Mouse (Mus musculus): ENCODE results near the gene Ptrh1. TPM values are rescaled to one million over a fixed set of nuclear protein-coding genes. Genes with fewer than 3 reads are reported as not detected.

Gene Ptrh1
- 1 to 10 TPM; 2.0 to 2.1 TPM for total RNA-seq (2021)
- long read RNA-seq, experiment 1, partial matches to known transcripts: 0 of 1 reads
- long read RNA-seq, experiment 1, other reads (novel, unspliced or antisense): 1 of 1 reads
- long read RNA-seq, experiment 2, partial matches to known transcripts: 0 of 3 reads
- long read RNA-seq, experiment 2, other reads (novel, unspliced or antisense): 2 of 3 reads

DNA sequence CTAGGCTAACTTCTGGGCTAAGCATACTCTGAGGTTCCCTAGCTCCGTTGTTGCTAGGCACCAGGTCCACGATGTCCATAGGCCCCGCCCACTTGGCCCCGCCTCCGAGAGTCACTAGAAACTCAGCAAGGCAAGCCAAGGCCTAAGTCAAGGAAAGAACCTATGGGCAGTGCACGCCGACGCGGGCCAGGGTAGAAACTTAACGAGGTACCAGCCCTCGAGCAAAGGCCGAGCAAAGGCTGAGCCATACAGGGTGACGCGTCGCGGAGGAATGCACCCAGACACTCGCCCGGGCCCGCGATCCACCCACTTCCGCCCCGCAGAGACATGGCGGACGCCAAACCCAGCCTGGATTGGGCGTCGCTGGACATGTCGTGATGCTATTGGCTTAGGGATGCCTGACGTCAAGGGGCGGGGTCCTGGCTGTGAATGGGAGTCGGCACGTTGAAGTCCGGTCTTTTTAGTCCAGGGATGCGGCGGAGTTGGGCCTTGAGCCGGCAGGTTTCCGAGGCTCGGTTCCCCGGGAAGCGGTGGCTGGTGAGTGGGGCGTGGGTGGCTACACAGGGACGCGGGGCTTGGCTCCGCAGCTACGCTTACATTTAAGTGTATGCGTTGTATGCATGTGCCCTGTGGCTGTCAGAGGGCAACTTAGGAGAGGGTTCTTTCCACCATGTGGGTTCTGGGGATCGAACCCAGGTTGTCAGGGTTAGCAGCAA, at the start of gene Ptrh1, which contains the start of gene Ttc16:
Gene Ptrh1, plus strand, starts transcription at position 428 of the 716 bp plus-strand sequence.
Gene Ttc16, minus strand, starts transcription at position 275 of the 716 bp plus-strand sequence.
- intact Hi-C loops (cut with DNase I): no loop called here
- DNase-seq: peak; percentile 97 to 98

- intact Hi-C loops (cut with DNase I): no loop called here
- peak; percentile 91 to 93 for DNase-seq
Measured at GRCm38 (mm10) chr2:32727435-32727834, 48.2 kb upstream of the Ptrh1 start.

GRCm38 (mm10) chr2:32728463-32728862, 47.1 kb upstream of the Ptrh1 start:
- peak in 1 of 2 experiments; percentile 47 for DNase-seq
- intact Hi-C loops (cut with DNase I): no loop called here

DNA sequence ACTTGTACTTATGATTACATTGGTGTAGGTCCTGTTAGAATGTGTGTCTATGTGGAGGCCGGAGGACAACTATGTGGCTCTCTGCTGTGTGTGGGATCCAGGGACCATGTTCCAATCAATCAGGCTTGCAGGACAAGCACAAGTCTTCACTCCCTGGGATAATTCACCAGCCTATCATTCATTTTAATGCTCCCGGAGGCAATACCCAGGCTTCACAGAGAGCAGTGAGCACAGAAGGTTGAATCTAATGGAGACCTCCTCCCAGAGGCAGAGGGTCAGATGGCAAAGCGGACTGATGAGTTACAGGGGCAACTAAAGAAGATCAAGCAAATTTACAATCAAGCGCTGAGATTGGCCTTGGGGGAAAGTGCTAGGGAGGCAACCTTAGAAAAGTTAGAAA, 46.0 kb upstream of the Ptrh1 start:
- intact Hi-C loops (cut with DNase I): no loop called here
- DNase-seq: no peak

DNA sequence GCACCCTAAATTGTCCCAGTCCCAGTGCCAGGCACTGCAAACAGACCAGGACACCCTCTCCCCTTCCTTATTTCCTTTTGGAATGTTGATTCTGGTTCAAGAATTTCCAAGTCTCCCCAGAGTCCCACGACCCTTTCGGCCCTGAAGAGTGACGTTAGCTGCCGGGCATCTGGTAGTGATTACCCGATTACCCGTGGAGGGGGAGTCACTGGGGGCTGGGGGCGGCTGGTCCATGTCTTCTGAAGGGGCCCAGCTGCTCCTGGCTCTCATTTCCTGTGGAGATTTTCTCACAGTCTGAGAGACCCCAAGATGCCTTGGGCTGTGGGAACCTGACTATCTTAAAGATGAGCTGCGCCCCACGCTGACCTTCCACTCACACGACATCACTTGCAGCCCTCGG, 44.7 kb upstream of the Ptrh1 start:
- intact Hi-C loops (cut with DNase I): no loop called here
- DNase-seq: no peak

DNA sequence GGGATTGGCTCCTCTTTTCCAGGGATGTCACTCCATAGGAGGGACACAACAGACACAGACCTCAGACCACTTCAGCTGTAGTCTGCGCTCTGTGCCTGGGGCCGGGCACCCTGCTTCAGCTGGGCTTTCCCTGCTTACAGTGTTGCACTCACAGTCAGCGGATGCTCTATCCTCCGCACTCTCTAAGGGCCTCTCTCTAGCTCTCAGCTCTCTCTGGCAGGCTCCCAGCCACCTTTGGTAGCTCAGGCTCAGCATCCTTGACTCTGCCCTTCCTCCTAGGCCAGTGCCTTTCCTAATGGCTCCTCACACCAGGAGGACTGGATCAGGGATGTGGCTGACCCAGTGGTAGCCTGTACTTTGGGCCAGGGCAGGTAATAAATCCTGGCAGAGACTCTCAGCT, 43.7 kb upstream of the Ptrh1 start:
- intact Hi-C loops (cut with DNase I): no loop called here
- no peak for DNase-seq

GRCm38 (mm10) chr2:32732695-32733094, 42.9 kb upstream of the Ptrh1 start:
- no peak for DNase-seq
- intact Hi-C loops (cut with DNase I): no loop called here

DNA sequence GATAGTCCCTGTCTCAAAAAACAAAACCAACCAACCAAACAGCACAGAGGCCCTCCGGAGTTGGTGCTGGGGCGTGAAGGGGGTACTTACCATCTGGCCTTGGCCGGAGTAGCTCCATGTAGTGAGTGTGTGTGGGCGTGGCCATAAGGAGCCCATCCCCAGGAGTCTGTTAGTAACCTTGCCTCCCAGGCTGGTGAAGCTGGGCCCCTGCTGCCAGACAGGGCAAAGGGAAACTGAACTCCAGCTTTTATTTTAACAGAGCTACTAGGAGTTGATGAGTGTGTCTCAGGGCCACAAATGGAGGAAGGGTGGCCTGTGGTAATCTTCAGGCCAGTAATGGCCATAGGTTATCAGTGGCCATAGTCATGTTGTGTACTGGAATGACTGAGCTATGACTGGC, 41.1 kb upstream of the Ptrh1 start:
- intact Hi-C loops (cut with DNase I): no loop called here
- DNase-seq: no peak

- intact Hi-C loops (cut with DNase I): no loop called here
Measured at GRCm38 (mm10) chr2:32734933-32735332, 40.7 kb upstream of the Ptrh1 start.

DNA sequence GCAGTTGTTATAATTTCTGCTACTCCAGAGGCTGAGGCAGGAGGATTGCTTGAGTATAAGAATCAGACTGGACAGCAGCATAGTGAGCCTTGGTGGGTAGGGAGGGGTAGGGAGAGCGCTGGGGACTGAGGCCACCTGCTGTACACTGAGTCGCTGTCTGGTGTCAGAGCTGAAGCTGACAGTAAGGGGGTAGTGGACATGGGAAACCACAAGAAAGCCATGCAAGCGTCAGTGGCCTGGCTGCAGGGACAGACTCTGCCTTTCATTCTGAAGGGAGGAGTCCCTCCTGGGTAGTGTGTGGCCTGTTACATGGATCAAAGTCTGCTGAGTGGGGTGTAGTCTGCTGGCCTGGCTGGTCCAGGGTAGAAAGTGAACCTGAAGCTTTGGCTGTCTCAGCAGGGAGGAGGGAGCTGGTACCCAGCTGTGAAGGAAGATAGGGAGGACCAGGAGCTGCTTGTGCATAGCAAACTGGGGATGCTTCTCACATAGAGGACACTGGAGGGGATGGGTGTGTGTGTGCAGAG, 39.2 kb upstream of the Ptrh1 start:
- intact Hi-C loops (cut with DNase I): no loop called here
- DNase-seq: no peak

More at GRCm38 (mm10) chr2:32734933-32735332, 40.7 kb upstream of the Ptrh1 start:
- DNase-seq: no peak

DNA sequence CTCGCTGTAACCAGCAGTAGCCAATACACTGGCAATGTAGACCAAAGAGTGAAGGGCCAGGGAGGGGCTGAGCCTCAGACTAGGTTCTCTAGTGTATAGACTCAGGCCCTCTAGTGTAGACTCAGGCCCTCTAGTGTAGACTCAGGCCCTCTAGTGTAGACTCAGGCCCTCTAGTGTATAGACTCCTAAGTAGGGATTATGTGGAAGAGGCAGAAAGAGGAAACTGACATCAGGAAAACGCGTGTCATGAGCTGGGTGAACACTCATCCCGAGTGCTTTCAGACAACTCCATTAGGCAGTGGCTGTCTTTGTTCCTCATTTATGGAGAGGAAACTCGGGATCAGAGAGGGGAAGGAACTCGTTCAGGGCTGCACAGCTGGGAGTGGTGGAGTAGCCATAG, 38.6 kb upstream of the Ptrh1 start:
- intact Hi-C loops (cut with DNase I): no loop called here
- no peak for DNase-seq

- intact Hi-C loops (cut with DNase I): no loop called here
- DNase-seq: no peak
Measured at GRCm38 (mm10) chr2:32739311-32739710, 36.3 kb upstream of the Ptrh1 start.

DNA sequence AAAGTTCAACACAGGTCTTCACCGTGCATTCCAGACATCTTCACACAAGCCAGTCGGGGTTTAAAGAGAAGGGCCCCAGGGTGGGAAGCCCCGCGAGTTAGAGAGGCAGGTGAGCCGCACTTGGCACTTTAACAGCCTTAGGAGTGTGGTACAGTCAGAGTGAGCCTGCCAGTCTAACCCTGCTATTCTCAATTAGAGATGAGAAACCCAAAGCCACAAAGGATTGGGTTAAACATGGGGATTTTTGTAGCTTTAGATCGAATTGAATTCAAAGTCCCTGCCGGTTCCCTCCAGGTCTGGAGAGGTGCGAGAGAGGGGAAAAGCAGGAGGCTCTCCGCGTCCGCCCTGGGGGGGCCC, 34.7 kb upstream of the Ptrh1 start, which contains the start of gene 6330409D20Rik:
Gene 6330409D20Rik, minus strand, starts transcription at position 101 of the 357 bp plus-strand sequence.
- intact Hi-C loops (cut with DNase I): no loop called here
- DNase-seq: no peak

- DNase-seq: no peak
- intact Hi-C loops (cut with DNase I): no loop called here
Measured at GRCm38 (mm10) chr2:32741273-32742172, 34.1 kb upstream of the Ptrh1 start.

DNA sequence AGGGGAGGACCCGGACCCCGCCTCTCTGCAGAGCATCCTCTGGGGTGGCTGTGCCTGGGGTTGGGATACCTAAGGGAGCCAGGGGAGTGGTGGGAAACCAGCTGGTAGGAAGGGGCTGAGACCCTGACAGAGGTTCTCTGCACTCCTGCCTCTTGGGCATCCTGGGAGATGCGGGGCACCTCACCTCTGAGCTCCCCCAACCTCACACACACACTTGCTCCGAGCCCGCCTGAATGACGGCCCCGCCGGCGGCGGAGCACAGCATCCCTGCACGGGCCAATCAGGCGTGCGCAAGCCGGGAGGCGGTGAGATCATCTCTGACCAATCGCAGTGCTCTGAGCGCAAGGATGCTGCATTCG, 33.4 kb upstream of the Ptrh1 start:
- intact Hi-C loops (cut with DNase I): no loop called here
- DNase-seq: no peak

DNA sequence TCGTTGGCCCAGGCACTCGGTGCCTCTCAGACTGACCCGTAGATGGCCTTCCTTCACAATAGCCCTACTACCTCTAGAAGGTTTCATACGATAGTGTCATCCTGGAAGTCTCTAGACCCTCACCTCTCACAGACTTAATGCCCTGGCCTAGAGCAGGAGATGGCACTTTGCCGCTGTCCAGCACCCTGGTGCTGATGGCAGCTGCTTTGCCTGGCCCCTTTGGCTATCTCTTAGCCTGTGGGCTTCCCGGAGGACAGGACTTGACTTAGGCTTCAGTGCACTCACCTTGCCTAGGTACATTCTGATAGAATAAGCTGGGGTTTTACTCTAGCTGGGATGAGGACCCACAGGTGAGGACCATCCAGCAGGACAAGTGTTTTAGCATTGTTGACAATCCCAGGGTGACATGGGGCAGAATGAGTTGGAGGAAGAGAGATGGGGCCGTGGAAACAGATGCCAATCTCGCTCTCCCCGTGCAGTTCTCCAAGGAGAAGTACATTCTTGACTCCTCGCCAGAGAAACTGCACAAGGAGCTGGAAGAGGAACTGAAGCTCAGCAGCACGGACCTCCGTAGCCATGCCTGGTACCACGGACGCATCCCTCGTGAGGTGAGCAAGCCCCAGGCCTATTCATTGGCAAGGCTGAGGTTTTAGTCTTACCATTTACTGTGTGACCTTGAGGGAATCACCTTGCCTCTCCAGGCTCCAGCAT, 31.2 kb upstream of the Ptrh1 start:
- no peak for DNase-seq
- intact Hi-C loops (cut with DNase I): no loop called here

- intact Hi-C loops (cut with DNase I): no loop called here
- no peak for DNase-seq
Measured at GRCm38 (mm10) chr2:32749082-32749481, 26.5 kb upstream of the Ptrh1 start.

- DNase-seq: no peak
- intact Hi-C loops (cut with DNase I): no loop called here
Measured at GRCm38 (mm10) chr2:32750199-32750598, 25.4 kb upstream of the Ptrh1 start.

GRCm38 (mm10) chr2:32750887-32751664, 24.5 kb upstream of the Ptrh1 start:
- DNase-seq: no peak
- intact Hi-C loops (cut with DNase I): no loop called here

DNA sequence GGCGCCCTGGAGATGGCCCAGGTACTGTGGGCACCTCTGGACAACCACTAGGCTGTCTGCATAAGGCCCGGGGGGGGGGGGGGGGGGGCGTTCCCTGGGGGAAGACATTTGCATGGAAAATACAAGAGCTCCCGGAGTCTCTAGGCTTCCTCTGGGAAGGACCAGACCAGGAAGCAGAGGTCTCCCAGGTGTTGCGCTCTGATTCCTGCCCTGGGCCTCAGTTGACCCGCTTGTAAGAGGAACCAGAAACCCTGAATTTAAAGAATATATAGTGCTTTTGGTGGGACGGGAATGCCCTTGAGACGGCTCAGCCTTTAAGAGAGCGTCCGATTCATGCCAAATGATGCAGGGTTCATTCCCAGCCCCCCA, 23.9 kb upstream of the Ptrh1 start:
- intact Hi-C loops (cut with DNase I): no loop called here
- no peak for DNase-seq
